Mouse (Mus musculus) gastrocnemius, postnatal 4 days (tissue): ENCODE data around the gene Tbc1d8. TPM values are rescaled to one million over a fixed set of nuclear protein-coding genes. Genes with fewer than 3 reads are reported as not detected.

Experiments used
- DNase-seq, 2 experiments: peaks; one replicate each; pipeline ENCODE4 v3.0.0; 2021 to 2022; ENCODE audit warnings: low spot score in 2 of 2, mixed read lengths in 2 of 2
- total RNA-seq, 2 experiments: library from RNA; stranded (reverse); gene quantifications; 2 replicates each; pipeline ENCODE4 v1.2.3; 2021

Gene Tbc1d8
- total RNA-seq, 2 experiments from 2014 or later: 21.2 to 21.4 TPM

DNA sequence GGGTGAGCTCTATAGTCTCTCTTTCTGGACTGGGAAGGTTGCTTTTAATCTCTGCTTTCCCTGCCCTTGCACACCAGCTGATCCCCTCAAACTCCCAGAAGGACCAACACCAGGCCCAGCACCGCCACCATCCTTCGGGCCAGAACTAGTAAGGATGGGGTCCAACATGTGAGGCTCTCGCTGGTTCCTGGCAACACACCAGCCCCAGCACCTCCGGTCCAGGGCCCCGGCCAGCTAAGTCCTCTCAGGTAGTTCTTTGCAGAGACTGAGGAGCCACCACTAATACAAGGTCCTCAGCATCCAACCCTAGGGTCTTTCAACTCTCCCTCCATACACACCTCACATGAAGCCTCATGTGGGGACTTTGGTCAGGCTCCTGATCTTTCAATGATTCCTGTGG, 29.7 kb downstream of the Tbc1d8 start:
- DNase-seq: no peak

DNA sequence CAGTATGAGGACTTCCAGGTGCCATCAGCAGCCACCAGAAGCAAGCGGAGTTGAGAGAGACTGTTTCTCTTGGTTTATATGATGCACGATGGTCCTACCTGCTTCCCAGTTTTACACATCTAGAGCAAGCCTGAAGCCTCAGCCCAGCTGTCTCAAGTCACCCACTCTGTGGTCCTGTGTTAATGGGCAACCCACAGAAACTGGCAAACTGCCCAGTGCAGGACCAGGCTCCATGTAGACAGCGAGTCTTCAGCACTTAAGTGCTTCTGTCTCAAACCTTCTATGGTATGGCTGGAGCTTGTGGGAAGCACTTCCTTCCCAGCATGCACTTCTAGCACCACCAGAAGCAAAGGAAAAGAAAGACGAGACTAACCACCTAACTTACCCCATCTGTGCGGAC, 30.3 kb downstream of the Tbc1d8 start:
- DNase-seq: no peak

- DNase-seq: no peak
These were observed 32.4 kb downstream of the Tbc1d8 start for GRCm38 (mm10) chr1:39446178-39446577.

DNA sequence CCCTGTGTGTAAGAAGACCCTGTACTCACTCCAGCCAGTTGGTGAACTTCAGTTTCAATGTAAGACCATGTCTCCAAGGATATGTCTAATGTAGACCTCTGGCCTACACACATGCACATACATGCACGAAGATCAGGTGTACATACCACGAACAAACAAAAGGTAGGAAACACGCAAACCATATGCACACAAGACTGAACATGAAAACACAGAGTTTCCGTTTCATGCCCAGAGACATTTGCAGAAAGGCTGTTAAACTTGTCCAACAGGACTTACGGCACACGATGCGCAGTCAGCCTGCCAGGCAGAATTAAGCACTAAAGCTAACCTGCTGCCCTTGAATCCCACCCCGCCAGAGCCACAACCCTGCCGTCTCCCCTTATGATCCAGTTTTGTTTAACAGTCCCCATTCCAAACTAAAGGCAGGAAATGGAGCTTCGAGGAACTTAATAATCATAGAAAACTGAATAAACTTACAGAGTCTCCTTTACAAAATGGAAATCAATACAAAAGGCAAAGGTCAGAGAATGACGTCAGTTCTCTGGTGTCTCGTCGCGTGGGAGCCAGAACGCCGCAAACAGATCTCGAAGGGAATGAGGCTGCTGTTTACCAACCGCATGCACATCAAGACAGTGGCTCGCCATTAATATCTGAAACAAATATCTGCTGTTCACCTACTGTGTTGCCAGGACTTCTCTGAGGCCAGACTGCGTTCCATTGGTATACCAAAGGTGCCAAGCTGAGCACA, 33.1 kb downstream of the Tbc1d8 start:
- DNase-seq: no peak

DNA sequence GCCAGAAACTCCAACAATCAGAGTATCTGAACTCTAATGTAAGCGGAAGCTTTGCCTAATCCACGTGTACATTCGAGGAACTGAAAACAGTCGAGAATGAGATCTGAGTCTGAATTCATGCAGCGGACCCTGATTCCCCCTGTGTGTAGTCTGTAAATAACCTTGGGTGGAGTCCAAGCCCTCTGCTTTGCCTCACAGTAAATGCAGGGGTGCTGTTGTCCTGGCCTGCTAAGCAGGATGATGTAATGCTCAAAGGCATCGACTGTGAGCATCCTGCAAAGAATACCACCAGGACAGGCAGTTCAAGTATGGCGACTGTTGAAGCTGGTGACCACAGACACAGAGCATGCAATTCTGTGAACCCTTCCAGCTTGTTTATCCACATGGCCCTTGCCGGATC, 34.8 kb downstream of the Tbc1d8 start:
- DNase-seq: no peak

DNA sequence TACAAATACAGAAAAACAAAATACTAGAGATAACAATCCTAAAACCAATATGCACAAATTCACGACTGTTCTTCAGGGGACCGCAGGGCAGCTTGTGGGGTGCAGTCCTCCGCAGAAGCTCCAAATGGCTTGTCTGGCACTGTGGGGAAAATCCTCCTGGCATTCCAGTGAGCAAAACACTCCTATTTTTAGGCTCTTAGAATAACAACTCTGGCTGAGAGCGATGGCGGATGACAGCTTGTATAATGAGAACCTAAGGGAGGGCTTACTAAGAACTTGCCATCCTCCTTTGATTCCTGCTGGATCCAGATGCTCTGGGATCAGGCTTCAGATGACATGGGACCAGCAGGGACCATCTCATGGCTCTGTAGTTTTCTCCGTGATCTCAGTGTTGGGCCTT, 36.9 kb downstream of the Tbc1d8 start:
- no peak for DNase-seq

DNA sequence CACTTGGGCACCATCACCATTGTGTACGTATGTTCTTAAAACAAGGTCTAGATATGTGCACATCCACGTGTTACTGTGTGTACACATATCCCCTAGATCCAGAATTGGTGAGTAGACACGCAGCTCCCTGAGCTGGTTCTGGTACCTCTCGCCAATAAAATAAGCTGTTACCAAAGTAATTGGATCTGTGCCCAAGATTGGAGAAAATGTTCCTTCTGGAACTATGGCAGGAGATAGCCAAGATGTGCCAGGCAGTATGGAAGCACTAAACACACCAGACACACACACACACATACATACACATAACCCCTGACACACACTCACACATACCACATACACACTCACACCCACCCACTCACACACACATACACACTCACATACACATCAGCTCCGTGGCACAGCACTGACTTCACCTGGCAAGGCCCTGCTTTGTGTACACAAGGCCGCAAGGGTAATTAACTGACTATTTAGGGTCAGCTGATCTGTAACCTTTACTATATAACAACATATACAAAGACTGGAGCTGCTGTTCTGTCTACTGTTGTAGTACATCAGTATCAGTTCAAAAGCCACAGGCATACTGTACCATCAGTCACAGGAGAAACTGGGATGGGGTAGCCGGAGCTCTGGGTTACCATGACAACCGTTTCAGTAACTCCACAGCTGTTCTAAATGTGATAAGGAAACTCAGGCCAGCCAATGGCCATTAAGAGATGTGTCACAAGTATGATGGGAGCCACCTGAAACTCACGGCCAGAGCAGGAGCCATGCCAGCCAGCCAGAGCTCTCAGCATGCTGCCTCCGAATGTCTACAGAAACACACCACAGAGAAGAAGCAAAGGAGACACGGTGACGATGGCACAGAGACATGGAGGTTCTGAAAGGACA, 38.6 kb downstream of the Tbc1d8 start:
- DNase-seq: no peak

- DNase-seq: no peak
These were observed 39.9 kb downstream of the Tbc1d8 start for GRCm38 (mm10) chr1:39438629-39439028.

GRCm38 (mm10) chr1:39434264-39434663, 44.3 kb downstream of the Tbc1d8 start:
- no peak for DNase-seq

- DNase-seq: no peak
These were observed 48.5 kb downstream of the Tbc1d8 start for GRCm38 (mm10) chr1:39430020-39430419.

GRCm38 (mm10) chr1:39429015-39429414, 49.5 kb downstream of the Tbc1d8 start:
- DNase-seq: no peak

DNA sequence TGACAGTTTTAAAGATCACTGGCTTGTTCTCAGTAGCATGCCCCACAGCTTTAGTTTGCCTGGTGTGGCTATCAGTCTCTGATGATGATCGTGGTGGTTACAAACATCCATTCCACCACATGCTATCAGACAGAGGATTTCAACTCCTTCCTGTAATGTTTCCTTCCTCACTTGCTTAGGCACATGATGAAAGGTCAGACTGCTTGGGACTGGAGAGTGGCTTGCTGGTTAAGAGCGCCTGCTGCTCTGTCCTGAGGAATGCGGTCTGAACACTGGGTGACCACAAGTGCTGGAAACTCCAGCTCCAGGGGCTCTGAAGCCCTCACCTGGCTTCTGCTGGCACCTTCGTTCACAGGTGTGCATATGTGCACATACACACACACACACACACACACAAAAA, 50.3 kb downstream of the Tbc1d8 start:
- no peak for DNase-seq

- DNase-seq: no peak
These were observed 53.1 kb downstream of the Tbc1d8 start for GRCm38 (mm10) chr1:39425497-39425896.

DNA sequence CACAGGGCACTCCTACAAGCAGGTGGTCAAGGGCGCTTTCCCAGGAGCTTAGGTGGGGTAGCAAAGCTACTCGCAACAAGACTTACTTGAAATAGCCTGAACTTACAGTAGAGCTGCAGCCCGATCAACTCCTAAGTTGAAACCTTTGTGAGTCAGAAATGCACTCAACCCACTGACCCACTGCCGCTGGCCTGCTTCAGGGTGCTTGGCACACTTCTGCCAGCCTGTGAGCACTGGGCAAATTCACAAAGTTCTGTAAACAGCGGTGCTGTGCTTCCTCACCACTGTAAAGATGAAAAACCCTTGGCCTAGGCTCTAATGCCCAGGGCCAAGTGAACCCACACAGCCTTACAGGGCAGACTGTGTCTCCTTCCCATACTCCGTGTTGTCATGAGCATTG, 57.6 kb downstream of the Tbc1d8 start:
- DNase-seq: no peak

DNA sequence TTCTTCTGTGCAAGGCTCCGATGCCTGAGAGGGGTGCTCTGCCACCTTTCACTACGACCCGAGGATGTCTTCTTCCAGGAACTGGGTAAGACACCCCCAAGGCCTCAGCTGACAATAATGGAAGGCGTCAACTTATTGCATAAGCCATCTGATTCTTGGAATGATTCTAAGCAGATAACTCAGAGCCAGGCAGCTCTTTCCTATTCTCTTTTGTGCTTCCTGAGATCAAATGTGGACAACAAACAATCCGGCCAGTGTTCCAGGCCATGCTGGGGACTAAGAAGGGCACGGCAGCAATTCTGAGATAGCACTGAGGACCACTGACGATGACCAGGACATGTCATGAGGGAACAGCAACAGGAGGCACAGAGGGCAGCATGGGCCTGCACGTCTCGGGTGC, 59.7 kb downstream of the Tbc1d8 start:
- no peak for DNase-seq

DNA sequence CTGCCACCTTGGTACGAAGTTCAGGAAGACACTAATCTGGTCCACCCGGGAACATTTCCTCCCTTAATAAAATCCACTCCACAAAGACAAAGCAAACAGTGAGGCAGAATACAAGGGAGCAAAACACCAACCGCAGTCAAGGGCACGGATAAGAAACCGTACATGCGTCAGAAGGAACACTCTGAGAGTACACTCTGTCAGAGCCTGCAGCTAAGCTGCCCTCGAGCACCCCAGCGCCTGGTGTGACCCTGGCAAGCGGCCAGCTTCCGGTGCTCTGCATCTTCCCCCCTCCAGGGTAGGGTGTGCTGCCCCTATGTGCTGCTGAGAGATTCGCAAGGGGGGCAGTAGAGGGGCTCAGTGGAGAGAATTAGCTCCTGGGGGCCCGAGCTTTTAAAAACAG, 60.7 kb downstream of the Tbc1d8 start:
- peak in 1 of 2 experiments; percentile 27 for DNase-seq

GRCm38 (mm10) chr1:39410085-39410821, 68.3 kb downstream of the Tbc1d8 start:
- no peak for DNase-seq

GRCm38 (mm10) chr1:39408668-39409067, 69.9 kb downstream of the Tbc1d8 start:
- DNase-seq: no peak

DNA sequence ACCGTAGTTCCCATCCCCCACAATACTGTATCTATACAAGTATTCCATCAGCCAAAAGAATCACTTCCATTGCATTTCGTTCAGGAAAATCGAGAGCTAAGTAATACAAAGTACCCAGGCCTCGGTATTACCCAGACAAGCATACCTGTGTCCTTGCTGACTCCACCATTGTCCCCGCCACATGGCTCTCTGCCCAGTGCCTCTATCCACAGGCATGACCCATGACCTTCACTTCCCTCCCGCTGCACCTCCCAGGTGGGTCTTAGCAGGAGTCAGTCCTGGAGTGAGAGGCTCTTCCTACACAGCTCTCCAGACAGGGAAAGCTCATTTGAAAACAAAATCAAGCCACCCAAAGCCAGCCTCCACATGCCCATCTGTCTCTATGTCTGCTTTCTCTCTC, 70.4 kb downstream of the Tbc1d8 start:
- no peak for DNase-seq

DNA sequence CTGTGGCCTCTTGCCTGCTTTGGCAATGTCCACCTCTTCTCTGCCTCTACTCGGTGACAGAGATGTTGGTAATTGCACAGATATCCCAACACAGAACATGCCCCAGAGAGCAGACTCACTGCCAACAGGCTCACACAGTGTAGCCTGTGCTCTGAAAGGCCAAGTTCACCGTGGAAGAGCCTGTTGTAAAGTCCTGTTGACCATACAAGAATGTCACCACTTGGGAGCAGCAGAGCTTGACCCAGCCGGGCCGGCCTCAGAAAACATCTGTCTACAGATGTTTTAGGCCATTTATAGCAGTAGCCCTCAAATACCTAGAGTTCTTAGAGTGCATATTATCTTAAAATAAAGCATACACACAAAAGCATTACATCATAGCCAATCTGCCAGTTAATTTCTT, 71.4 kb downstream of the Tbc1d8 start:
- no peak for DNase-seq

GRCm38 (mm10) chr1:39400173-39400572, 78.4 kb downstream of the Tbc1d8 start:
- no peak for DNase-seq

DNA sequence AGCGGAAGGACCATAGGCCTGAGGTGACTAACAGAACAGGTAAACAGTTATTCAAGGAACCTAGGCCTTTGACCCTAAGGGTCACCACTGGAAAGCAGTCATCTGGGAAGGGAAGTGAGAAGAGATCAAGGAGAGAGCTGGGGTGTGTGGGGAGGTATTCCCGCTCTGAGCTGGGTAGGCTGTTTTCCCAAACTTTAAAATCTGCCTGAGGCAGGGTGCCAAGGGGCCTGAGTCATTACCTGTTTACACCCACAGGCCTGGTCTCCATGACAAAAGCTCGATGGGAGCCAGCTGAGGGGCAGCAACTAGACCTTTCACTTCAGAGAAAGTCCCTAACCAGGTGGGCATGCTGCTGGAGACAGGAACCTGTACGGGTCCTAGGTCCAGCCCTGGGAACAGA, 79.3 kb downstream of the Tbc1d8 start:
- DNase-seq: no peak
